Mouse (Mus musculus) kidney, embryonic 16.5 days (tissue): ENCODE data around the gene Mis12. TPM values are rescaled to one million over a fixed set of nuclear protein-coding genes. Genes with fewer than 3 reads are reported as not detected.

ENCODE experiments used
- ATAC-seq: fragments of 200-750 bp; cut with Nextera tagmentation; 2 replicates; pipeline ENCODE4 v1.8.0; 2017; ENCODE audit warnings: moderate TSS enrichment; ENCODE audit not compliant: low FRiP score, low TSS enrichment
- H3K27ac ChIP-seq: fragments of 300-500 bp; sonication (generic); 2 replicates; pipeline ENCODE4 v1.5.1; 2014; ENCODE audit warnings: low read length
- H3K27me3 ChIP-seq: fragments of 300-500 bp; sonication (generic); 2 replicates; pipeline ENCODE4 v1.6.1; 2014; ENCODE audit warnings: low read length, control low read depth, mixed read lengths; ENCODE audit not compliant: insufficient read depth
- H3K36me3 ChIP-seq: fragments of 300-500 bp; sonication (generic); 2 replicates; pipeline ENCODE4 v1.6.1; 2014; ENCODE audit warnings: low read length, control low read depth, mixed read lengths; ENCODE audit not compliant: insufficient read depth
- H3K4me1 ChIP-seq: fragments of 300-500 bp; sonication (generic); 2 replicates; pipeline ENCODE4 v1.6.1; 2014; ENCODE audit warnings: low read length, control low read depth, mixed read lengths; ENCODE audit not compliant: insufficient read depth
- H3K4me2 ChIP-seq: fragments of 300-500 bp; sonication (generic); replicated peaks from 2 replicates; pipeline ENCODE4 v1.6.1; 2014; ENCODE audit warnings: low read depth, low read length
- H3K4me3 ChIP-seq: fragments of 300-500 bp; sonication (generic); 2 replicates; pipeline ENCODE4 v1.5.1; 2014; ENCODE audit warnings: mild to moderate bottlenecking, low read length
- H3K9ac ChIP-seq: fragments of 300-500 bp; sonication (generic); replicated peaks from 2 replicates; pipeline ENCODE4 v1.6.1; 2014; ENCODE audit warnings: low read length
- H3K9me3 ChIP-seq: fragments of 300-500 bp; sonication (generic); 2 replicates; pipeline ENCODE4 v1.6.1; 2016; ENCODE audit warnings: low read length, control low read depth
- WGBS: fragments of 180-500 bp; shearing (Covaris S2); extraction: QIAGEN DNeasy Blood & Tissue Kit; methylation state at CpG from one replicate; pipeline ENCODE4 v1.1.7; 2014; 5-methylcytosine and 5-hydroxymethylcytosine counted together
- polyA plus RNA-seq: library from polyadenylated mRNA; unstranded; fragments of >200 nt; fragmentation: Nextera tagmentation; extraction: Ambion mirVana; gene quantifications from 2 replicates; pipeline ENCODE4 v1.2.1, GENCODE M21; 2015

The Mis12 gene
- polyA plus RNA-seq, 1 experiment from 2014 or later, result 44.8 TPM

- Histone ChIP-seq H3K27ac (no peak overlapping the region), H3K9ac (no peak overlapping the region), H3K4me1 (peaks cover 6% of the 10 kb centered on the region), H3K36me3 (peaks cover 39% of the 10 kb centered on the region), H3K4me3 (no peak overlapping the region), H3K9me3 (no peaks in the 10 kb centered on the region), H3K4me2 (no peak overlapping the region), H3K27me3 (no peaks in the 10 kb centered on the region)
- no peak for ATAC-seq
- WGBS, result 83% methylated on average over 3 of the region's 3 CpGs
Observed at GRCm38 (mm10) chr11:71008321-71008720, 11.1 kb upstream of the Mis12 start.

GRCm38 (mm10) chr11:71012743-71013142 is 6.7 kb upstream of the Mis12 start:
- Histone ChIP-seq H3K4me1 (peaks cover 13% of the 10 kb centered on the region), H3K9ac (no peak overlapping the region), H3K27me3 (no peaks in the 10 kb centered on the region), H3K4me3 (no peak overlapping the region), H3K36me3 (peaks cover 35% of the 10 kb centered on the region), H3K27ac (no peak overlapping the region), H3K4me2 (no peak overlapping the region), H3K9me3 (no peaks in the 10 kb centered on the region)
- ATAC-seq, result no peak
- 96% methylated on average over 7 of the region's 7 CpGs for WGBS

- H3K27ac ChIP-seq, result no peak overlapping the region
- H3K9me3 ChIP-seq, result no peaks in the 10 kb centered on the region
- H3K9ac ChIP-seq, result no peak overlapping the region
- H3K36me3 ChIP-seq, result peaks cover 11% of the 10 kb centered on the region
- H3K4me3 ChIP-seq, result no peak overlapping the region
- 83% methylated on average over 1 of the region's 1 CpGs for WGBS
- peaks cover 28% of the 10 kb centered on the region for H3K4me1 ChIP-seq
- no peak for ATAC-seq
- H3K27me3 ChIP-seq, result no peaks in the 10 kb centered on the region
- H3K4me2 ChIP-seq, result no peak overlapping the region
Observed at GRCm38 (mm10) chr11:71017051-71017450, 2.4 kb upstream of the Mis12 start.

- no peaks in the 10 kb centered on the region for H3K9me3 ChIP-seq
- H3K4me1 ChIP-seq, result peaks cover 28% of the 10 kb centered on the region
- peak overlapping the region; percentile 83 for H3K27ac ChIP-seq
- H3K9ac ChIP-seq, result peak overlapping the region; percentile 93
- 5% methylated on average over 28 of the region's 28 CpGs for WGBS
- peaks cover 6% of the 10 kb centered on the region for H3K36me3 ChIP-seq
- H3K4me2 ChIP-seq, result peak overlapping the region; percentile 79
- no peaks in the 10 kb centered on the region for H3K27me3 ChIP-seq
- peak overlapping the region; percentile 94 for H3K4me3 ChIP-seq
- peak; percentile 37 for ATAC-seq
Observed at GRCm38 (mm10) chr11:71018416-71019200, 803 bp upstream of the Mis12 start.

GRCm38 (mm10) chr11:71028280-71028679 is 8.9 kb downstream of the Mis12 start:
- Histone ChIP-seq H3K27ac (no peak overlapping the region), H3K4me2 (no peak overlapping the region), H3K4me1 (peaks cover 4% of the 10 kb centered on the region; the same call in 1 of the 2 replicates), H3K27me3 (no peaks in the 10 kb centered on the region), H3K36me3 (peaks cover 35% of the 10 kb centered on the region), H3K9ac (no peak overlapping the region), H3K4me3 (no peak overlapping the region), H3K9me3 (no peaks in the 10 kb centered on the region)
- no peak for ATAC-seq
- WGBS, result 77% methylated on average over 3 of the region's 3 CpGs

- Histone ChIP-seq H3K9me3 (no peaks in the 10 kb centered on the region), H3K4me3 (no peak overlapping the region), H3K4me1 (peaks cover 4% of the 10 kb centered on the region; the same call in 1 of the 2 replicates), H3K9ac (no peak overlapping the region), H3K27me3 (no peaks in the 10 kb centered on the region), H3K36me3 (peaks cover 29% of the 10 kb centered on the region), H3K27ac (no peak overlapping the region), H3K4me2 (no peak overlapping the region)
- 72% methylated on average over 3 of the region's 3 CpGs for WGBS
- ATAC-seq, result no peak
Observed at GRCm38 (mm10) chr11:71029403-71030118, 10.2 kb downstream of the Mis12 start.

GRCm38 (mm10) chr11:71032070-71032469 is 12.7 kb downstream of the Mis12 start:
- H3K27me3 ChIP-seq, result no peaks in the 10 kb centered on the region
- peak overlapping the region; percentile 71 for H3K9ac ChIP-seq
- H3K36me3 ChIP-seq, result peaks cover 8% of the 10 kb centered on the region
- peak overlapping the region; percentile 64 for H3K4me3 ChIP-seq
- ATAC-seq, result no peak
- no peak overlapping the region for H3K27ac ChIP-seq
- H3K9me3 ChIP-seq, result no peaks in the 10 kb centered on the region
- peak overlapping the region; percentile 87 for H3K4me2 ChIP-seq
- H3K4me1 ChIP-seq, result peaks cover 4% of the 10 kb centered on the region; the same call in 1 of the 2 replicates
- 63% methylated on average over 7 of the region's 7 CpGs for WGBS

- H3K9me3 ChIP-seq, result no peaks in the 10 kb centered on the region
- H3K27ac ChIP-seq, result peak overlapping the region; percentile 57; the same call in 1 of the 2 replicates
- H3K9ac ChIP-seq, result peak overlapping the region; percentile 71
- no peak for ATAC-seq
- peak overlapping the region; percentile 87 for H3K4me2 ChIP-seq
- no peaks in the 10 kb centered on the region for H3K27me3 ChIP-seq
- peak overlapping the region; percentile 64 for H3K4me3 ChIP-seq
- 3% methylated on average over 26 of the region's 26 CpGs for WGBS
- H3K36me3 ChIP-seq, result peaks cover 3% of the 10 kb centered on the region
- peaks cover 4% of the 10 kb centered on the region; the same call in 1 of the 2 replicates for H3K4me1 ChIP-seq
Observed at GRCm38 (mm10) chr11:71032491-71033162, 13.2 kb downstream of the Mis12 start.

GRCm38 (mm10) chr11:71033163-71033761 is 13.9 kb downstream of the Mis12 start, which contains the start of gene 6330403K07Rik:
TSS of gene 6330403K07Rik (minus strand) at chr11:71033513.
- Histone ChIP-seq H3K4me3 (peak within 1 kb of the TSS; percentile 64), H3K27ac (peak within 1 kb of the TSS; percentile 57), H3K27me3 (no peaks in the 10 kb centered on the region), H3K4me2 (peak within 1 kb of the TSS; percentile 87), H3K9me3 (no peaks in the 10 kb centered on the region), H3K36me3 (no peaks in the 10 kb centered on the region), H3K4me1 (peaks cover 4% of the 10 kb centered on the region; the same call in 1 of the 2 replicates), H3K9ac (peak within 1 kb of the TSS; percentile 71)
- WGBS, result 0% methylated on average over 30 of the region's 31 CpGs
- peak; percentile 98 for ATAC-seq
